In the genomic region with DNA sequence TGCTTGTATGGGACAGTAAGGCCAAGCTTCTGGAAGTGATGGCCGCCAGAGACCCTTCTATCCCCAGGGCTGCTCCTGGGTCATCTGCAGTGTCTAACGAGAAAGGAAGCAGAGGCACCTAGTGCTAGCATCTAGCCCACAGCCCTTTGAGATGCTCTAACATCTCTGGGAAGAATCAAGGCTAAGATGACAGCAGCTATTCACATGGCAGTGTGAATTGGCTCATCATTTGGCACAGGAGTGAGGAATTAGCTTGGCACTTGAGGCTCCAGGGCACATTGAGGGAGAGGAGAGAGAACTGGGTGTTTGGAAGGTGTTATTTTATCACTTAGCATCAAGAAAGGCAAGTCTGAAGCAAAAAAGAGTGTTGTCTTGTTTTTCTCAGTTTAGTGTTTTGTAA, we compare ENCODE assay signal across 17 mouse cellular contexts.
"Had no signal": no experiment of that assay in that cellular context is flagged by ENCODE, and none has a peak within 500 bp of the region (broad histone marks: within the 10 kb centered on the region; RNA-seq: fewer than 3 reads in every experiment).

No protein-coding gene starts in this region.

- H3K4me3 ChIP-seq: kidney, embryonic 15.5 days; limb, embryonic 12.5 days; limb, embryonic 15.5 days; midbrain, embryonic 13.5 days had no signal

- H3K27ac ChIP-seq: kidney, embryonic 15.5 days; limb, embryonic 12.5 days; limb, embryonic 15.5 days; liver, embryonic 14.5 days; macrophage; midbrain, embryonic 13.5 days had no signal

- DNase-seq: kidney, postnatal 10 days; kidney, postnatal 36 days; left cerebral cortex, postnatal 4 days; liver, postnatal 0 days; lung, embryonic 14.5 days; thymus, adult 2 months; thymus, postnatal 14 days; thymus, postnatal 4 days had no signal

- ATAC-seq: liver, postnatal 0 days; lung, postnatal 0 days; midbrain, embryonic 13.5 days; midbrain, embryonic 16.5 days had no signal

- H3K9ac ChIP-seq: kidney, embryonic 15.5 days; limb, embryonic 12.5 days; limb, embryonic 15.5 days; liver, embryonic 14.5 days; liver, postnatal 0 days; lung, embryonic 14.5 days; midbrain, embryonic 13.5 days had no signal

- H3K9me3 ChIP-seq: kidney, embryonic 15.5 days; limb, embryonic 12.5 days; limb, embryonic 15.5 days; midbrain, embryonic 13.5 days had no signal

- H3K36me3 ChIP-seq: kidney, embryonic 15.5 days; limb, embryonic 12.5 days; limb, embryonic 15.5 days; midbrain, embryonic 13.5 days had no signal

- H3K4me2 ChIP-seq: kidney, embryonic 15.5 days; limb, embryonic 12.5 days; limb, embryonic 15.5 days; liver, embryonic 11.5 days; lung, embryonic 14.5 days; midbrain, embryonic 13.5 days had no signal

- H3K4me1 ChIP-seq: kidney, embryonic 15.5 days; limb, embryonic 12.5 days; limb, embryonic 15.5 days; midbrain, embryonic 13.5 days had no signal

- H3K27me3 ChIP-seq: kidney, embryonic 15.5 days; limb, embryonic 12.5 days; limb, embryonic 15.5 days; midbrain, embryonic 13.5 days had no signal
